Mouse (Mus musculus) ZHBTc4 (cell line): ENCODE results near the gene Grid1.

Experiments
- DNase-seq: peaks from one replicate; pipeline ENCODE4 v3.0.0-alpha.2; 2011; ENCODE audit warnings: low read depth, low spot score

Grid1 gene

DNA sequence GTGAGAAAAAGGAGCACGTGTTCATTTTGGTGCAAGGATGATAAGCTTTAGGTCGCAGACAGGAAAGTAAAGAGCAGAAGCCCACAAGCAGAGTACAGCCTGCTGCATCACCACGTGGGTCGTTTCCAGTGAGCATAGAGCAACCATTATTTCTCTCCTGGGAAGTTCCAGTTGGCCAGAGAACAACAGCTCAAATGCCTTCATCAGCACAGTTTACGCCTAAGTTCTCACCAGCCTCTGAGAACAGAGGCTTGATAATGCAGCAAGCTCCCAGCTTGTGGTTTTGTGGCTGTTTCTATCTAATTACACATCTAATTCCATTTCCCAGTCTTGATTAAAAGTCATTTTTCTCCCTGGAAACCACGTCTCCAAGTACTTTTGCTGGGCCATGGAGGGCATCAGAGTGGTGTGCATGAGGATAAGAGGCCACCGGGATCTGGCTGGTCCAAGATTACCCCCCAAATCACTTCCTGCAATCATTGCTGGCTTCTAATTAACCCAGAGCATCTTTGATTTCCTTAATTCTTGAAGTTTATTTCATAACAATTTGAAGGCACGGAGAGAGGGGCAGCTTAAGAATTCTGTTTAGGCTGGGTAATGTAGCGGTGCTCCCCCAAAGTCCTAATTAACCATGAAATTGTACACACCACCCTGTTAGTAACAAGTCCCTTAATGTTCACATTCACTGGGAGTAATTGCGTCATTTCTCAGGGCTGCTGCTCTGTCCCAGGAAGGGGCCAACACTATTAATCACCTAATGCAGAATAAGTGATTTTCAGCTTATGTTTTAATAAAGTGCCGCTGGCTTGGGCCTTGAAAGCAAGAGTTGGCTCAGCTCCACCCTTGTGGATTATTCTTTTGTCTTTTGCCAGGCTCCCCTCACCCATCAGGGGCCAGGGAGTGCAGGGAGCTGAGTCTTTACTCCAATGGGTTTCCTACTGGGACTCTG lies 292.7 kb downstream of the Grid1 start:
- DNase-seq = no peak

GRCm38 (mm10) chr14:35113276-35113645 lies 293.4 kb downstream of the Grid1 start:
- DNase-seq = no peak

DNA sequence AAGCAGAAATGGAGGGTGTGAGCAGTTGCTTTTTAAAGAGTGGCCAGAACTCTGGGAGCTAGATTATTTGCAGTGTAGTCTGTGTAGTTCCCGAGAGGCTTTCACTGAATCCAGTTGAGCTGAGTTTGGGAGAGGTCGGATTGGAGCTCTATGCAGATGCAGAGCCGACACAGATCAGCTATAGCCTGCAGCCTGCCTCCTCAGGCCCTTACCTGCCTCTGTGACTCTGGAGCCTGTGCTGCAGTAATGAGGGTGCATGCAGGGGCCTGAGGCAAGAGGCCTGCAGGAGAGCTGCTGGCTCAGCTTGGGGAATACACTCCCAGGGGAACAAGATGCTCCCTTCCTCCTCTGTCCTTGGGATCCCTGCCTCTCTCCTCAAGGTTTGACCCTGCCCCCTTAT lies 296.0 kb downstream of the Grid1 start:
- DNase-seq = no peak

- no peak for DNase-seq
Measured at GRCm38 (mm10) chr14:35120089-35120488, 300.2 kb downstream of the Grid1 start.

GRCm38 (mm10) chr14:35120905-35121304 lies 301.0 kb downstream of the Grid1 start:
- DNase-seq = no peak

- no peak for DNase-seq
Measured at GRCm38 (mm10) chr14:35122111-35122510, 302.2 kb downstream of the Grid1 start.

- no peak for DNase-seq
Measured at GRCm38 (mm10) chr14:35123260-35123875, 303.5 kb downstream of the Grid1 start.

- no peak for DNase-seq
Measured at GRCm38 (mm10) chr14:35127616-35128015, 307.7 kb downstream of the Grid1 start.

DNA sequence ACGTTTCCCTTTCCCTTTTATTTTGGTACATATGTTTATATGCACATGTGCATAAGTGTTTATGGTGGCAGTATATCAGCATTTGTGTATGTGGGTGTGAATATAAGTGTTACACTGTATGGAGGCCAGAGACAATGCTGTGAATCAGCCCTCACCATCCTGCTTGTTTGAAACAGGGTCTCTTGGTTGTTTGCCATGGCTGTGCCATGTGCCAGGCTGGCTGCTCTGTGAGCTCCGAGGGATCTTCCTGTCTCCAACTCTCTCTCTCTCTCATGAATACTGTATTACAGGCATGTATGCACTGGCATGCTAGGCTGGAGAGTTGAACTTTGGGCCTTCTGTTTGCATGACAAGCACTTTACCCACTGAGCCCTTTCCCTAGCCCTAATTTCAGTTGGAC lies 315.1 kb downstream of the Grid1 start:
- DNase-seq = no peak

DNA sequence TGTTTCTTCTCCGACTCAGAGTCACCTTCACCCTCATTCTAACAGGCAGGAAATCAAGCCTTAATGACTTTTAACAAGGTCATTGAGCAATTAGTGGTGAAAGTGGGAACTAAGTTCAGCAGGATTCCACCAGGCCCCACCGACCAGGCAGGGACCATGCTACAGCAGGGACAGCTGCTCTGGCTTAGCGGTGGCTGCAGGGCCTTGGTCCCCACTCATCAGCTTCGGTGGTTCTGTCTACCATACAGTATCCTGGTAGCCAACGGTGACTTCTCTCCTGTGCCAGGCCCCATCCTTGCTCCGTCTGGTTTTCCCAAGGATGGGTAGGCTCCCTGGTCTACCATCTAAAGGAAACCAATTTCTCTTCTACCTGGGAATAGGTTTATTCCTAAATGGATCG lies 318.2 kb downstream of the Grid1 start:
- no peak for DNase-seq

- no peak for DNase-seq
Measured at GRCm38 (mm10) chr14:35139824-35140223, 319.9 kb downstream of the Grid1 start.

- no peak for DNase-seq
Measured at GRCm38 (mm10) chr14:35152450-35152849, 332.5 kb downstream of the Grid1 start.

- DNase-seq = no peak
Measured at GRCm38 (mm10) chr14:35153701-35154277, 333.9 kb downstream of the Grid1 start.

DNA sequence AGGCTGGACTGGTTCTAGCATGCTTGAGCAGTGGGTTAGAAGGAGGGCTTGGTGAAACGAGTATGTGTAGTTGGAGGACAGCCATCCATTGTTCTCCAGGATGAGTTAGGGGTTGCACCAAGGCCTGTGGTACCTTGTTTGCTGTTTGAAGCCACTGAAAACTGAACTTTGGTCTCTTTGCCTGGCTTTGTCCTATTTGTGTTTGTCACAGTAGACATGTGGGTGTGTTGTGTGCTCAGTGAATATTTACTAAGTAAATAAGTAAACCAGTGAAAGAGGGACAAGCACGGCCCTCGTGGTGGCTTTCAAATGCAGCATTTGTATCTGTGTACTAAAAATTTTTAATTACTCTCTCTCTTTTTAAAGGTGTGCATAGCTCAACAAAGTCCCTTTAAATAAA lies 334.5 kb downstream of the Grid1 start:
- DNase-seq = no peak

GRCm38 (mm10) chr14:35157069-35157655 lies 337.3 kb downstream of the Grid1 start:
- no peak for DNase-seq

- DNase-seq = no peak
Measured at GRCm38 (mm10) chr14:35159296-35159695, 339.4 kb downstream of the Grid1 start.

DNA sequence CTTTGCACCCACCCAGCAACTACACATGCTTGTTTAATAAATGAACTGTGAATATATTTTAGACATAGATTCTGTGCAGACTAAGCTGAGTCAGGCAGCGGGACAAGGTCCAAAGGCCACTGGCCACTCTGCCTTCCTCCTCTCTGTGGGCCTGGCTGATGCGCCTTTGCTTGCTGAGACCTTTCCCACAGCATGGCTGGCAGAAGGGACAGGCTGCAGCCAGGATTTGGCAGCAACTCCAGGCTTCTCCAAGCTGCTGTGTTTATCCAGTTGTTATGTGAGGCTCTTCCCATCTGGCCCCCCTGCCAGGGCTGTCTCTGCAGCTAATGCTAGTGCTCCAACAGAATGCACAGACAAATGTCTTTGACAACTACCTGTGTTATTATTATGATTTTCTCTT lies 347.5 kb downstream of the Grid1 start:
- no peak for DNase-seq

- DNase-seq = no peak
Measured at GRCm38 (mm10) chr14:35173861-35174260, 354.0 kb downstream of the Grid1 start.

DNA sequence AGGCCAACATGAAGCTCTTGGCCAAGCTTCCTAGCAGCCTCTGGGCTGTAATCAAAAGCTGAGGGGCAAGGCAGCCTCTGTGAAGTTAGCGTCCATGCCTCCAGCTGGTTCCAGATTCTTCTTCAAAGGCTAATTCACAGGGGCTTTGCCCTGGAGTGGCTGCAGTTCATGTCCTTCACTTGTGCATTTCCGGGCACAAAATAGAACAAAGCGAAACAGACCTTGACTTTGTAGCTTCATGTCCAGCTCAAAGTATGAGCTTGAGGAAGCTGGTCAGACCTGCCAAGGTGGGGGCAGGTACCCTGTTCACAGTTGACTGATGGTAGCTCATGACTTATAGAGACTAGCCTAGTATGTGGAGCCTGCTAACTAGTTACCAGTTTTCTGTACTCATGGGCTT lies 356.1 kb downstream of the Grid1 start:
- DNase-seq = no peak

GRCm38 (mm10) chr14:35179076-35179475 lies 359.2 kb downstream of the Grid1 start:
- DNase-seq = no peak

- no peak for DNase-seq
Measured at GRCm38 (mm10) chr14:35185399-35185798, 365.5 kb downstream of the Grid1 start.

DNA sequence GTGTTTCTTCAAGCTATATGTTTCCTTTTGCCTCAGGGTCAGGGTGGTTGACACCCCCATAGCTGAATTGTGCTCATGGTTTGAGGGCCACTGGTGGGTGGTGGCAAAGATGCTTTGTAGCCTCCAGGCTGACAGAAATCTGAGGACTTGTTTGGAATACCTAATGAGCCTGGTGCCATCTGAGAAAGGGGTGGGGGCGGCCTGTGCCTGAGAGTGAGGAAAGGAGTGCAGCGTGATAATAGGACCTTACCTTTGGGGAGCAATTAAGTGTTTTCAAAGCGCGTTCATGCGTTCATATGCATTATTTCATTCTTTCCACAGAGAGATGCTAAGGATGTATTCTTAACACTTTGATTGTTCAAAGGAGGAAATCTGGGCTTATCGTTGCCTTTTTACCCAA lies 372.3 kb downstream of the Grid1 start:
- DNase-seq = no peak
